Mouse (Mus musculus): ENCODE measurements around the gene Rnf217. TPM values are rescaled to one million over a fixed set of nuclear protein-coding genes. Genes with fewer than 3 reads are reported as not detected.
A peak's percentile ranks its signal among the peaks of the same experiment; 100 is the strongest.

Rnf217 gene
- polyA plus RNA-seq (2015; fragmentation: Nextera tagmentation; extraction: Ambion mirVana) = 1.5 TPM in 2 replicates

DNA sequence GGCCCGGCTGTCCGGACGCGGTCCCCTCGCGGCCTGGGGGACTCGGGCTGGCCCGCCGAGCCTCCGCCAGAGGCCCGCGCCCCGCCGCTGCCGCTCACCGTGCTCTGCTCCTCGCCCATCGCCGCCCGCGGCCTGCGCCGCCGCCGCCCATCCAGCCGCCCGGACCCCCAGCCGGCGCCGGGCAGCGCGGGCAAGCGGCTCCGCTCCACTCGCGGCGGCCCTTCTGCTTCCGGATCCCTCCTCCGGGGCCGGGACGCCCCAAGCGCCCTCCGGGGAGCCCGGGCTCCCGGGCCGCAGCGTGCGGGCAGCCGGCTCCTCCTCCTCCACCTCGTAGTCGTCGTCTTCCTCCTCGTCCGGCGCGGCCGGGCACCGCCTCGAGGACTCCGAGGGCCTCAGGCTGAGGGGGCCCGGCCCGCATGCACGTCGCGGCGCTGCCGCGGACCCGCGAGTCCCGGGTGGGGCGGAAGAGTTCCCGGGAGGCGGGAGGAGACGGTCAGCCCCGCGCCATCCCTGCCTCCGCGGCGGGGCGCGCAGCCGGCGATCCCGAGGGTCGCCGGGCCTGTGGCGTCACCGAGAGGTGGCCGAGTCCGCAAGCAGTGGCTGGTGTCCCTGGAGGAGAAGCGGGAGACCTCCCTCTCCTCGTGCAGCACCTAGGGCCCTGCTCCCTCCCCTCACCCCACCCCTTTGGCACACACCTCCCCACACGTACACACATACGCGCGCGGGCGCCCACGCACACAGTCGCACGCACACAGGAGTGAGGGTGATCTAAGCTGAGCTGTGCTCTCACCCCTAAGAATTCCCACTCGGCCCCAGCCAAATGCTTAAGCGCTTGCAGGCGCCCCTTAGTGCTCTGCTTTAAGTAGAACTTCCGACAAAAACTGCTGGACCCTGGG lies at the start of gene Rnf217:
Gene Rnf217, minus strand, starts transcription at position 119 of the 896 bp plus-strand sequence.
- Histone ChIP-seq H3K9me3 (replicated peaks) (no peaks in the 10 kb centered on the region), H3K27me3 (no peaks in the 10 kb centered on the region), H3K9ac (peak within 1 kb of the TSS; percentile 92), H3K27ac (peak within 1 kb of the TSS; percentile 55), H3K4me2 (peak within 1 kb of the TSS; percentile 76), H3K36me3 (ENCODE audit: poor library complexity, severe bottlenecking) (no peaks in the 10 kb centered on the region), H3K4me3 (peak within 1 kb of the TSS; percentile 81), H3K4me1 (peaks cover 30% of the 10 kb centered on the region)
- under 1% methylated on average over 96 of the region's 106 CpGs for WGBS
- peak; percentile 86 for ATAC-seq

DNA sequence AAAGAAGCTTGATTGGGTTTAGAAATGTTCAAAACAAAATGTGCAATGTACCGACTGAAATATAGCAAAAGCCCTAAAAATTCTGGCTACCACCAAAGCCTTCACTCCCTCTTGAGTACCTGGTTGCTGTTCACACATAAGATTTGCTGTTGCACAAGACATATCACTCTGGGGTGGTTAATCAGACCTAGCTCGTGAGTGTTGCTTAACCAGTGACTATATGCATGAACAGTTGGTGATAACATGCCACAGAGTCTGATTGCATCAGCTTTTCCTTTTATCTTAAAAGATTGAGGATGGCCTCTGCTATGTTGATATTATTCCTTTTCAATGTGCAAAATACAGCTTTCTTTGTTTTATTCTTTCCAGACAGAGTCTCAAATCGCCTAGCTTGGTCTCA lies 38.3 kb upstream of the Rnf217 start:
- WGBS = 87% methylated on average over 3 of the region's 3 CpGs
- H3K27ac ChIP-seq = no peak overlapping the region
- H3K9ac ChIP-seq = no peak overlapping the region
- H3K4me2 ChIP-seq = no peak overlapping the region
- no peak for ATAC-seq
- 0 out of 2 replicates have a peak, but pooled peaks cover 3% of the 10 kb centered on the region for H3K4me1 ChIP-seq
- no peak overlapping the region for H3K4me3 ChIP-seq
- H3K9me3 ChIP-seq (replicated peaks) = no peaks in the 10 kb centered on the region
- H3K27me3 ChIP-seq = peaks cover 10% of the 10 kb centered on the region; the same call in 1 of the 2 replicates
- no peaks in the 10 kb centered on the region for H3K36me3 ChIP-seq (ENCODE audit: poor library complexity, severe bottlenecking)

DNA sequence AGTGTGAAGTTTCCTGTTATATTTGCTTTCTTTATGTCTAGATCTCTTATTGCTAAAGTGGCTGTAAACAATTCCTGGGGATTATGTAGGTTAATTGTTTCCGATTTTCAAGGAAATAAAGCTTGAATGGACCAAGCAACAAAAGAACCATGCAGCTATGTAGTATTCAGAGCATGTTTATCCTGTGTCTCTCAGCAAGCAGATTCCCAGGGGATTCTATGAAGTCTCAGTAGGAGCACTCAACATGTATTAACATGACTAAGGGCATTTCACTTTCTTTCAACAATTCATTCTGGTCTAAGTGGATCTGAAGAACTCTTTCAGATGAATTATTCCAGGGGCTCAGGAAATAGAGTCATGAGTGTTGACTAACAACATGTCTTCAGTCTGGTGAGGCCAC lies 37.1 kb upstream of the Rnf217 start:
- WGBS = 12% methylated on average over 1 of the region's 1 CpGs
- Histone ChIP-seq H3K4me1 (0 out of 2 replicates have a peak, but pooled peaks cover 3% of the 10 kb centered on the region), H3K9ac (no peak overlapping the region), H3K27me3 (peaks cover 10% of the 10 kb centered on the region; the same call in 1 of the 2 replicates), H3K36me3 (ENCODE audit: poor library complexity, severe bottlenecking) (no peaks in the 10 kb centered on the region), H3K4me2 (no peak overlapping the region), H3K4me3 (no peak overlapping the region), H3K9me3 (replicated peaks) (no peaks in the 10 kb centered on the region), H3K27ac (no peak overlapping the region)
- ATAC-seq = no peak

DNA sequence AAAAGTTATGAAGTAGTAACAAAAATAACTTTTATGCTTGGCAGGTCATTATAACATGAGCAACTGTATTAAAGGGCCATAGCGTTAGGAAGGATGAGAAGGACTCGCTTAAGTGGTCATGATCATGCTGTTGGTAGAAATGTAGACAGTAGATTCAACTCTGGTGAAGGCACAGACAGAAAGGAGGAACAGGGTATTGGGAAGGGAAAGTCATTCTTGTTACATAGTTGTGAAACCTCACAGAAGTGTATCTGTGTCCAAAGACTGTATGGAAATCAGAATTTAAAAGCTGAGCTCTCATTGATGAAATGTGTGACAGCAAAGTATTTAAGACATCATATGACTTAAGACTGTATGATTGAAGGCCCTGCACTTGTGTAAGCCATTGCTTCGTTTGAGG lies 26.1 kb upstream of the Rnf217 start:
- Histone ChIP-seq H3K9me3 (replicated peaks) (no peaks in the 10 kb centered on the region), H3K4me2 (no peak overlapping the region), H3K27ac (no peak overlapping the region), H3K4me3 (no peak overlapping the region), H3K9ac (no peak overlapping the region), H3K27me3 (no peaks in the 10 kb centered on the region), H3K4me1 (no peaks in the 10 kb centered on the region), H3K36me3 (ENCODE audit: poor library complexity, severe bottlenecking) (no peaks in the 10 kb centered on the region)
- 85% methylated on average over 3 of the region's 3 CpGs for WGBS
- no peak for ATAC-seq

DNA sequence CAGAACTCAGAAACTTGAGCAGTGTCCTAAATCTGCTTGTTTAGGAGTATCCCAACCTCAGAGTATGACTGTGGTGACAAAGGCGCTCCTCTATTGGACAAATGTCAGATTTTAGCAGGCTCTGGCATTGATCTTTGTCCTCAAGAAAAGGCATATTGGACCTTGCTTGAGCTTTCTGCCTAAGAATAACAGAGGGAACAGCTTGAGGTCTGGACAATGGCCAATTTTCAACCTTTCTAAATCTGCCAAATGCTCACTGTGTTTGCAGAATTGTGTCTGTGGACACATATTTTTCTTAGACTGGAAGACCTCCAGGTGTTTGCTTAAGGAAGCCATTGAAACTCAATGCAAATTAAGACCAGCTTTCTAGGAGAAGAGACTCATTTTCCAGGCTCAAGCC lies 23.0 kb upstream of the Rnf217 start:
- H3K9me3 ChIP-seq (replicated peaks) = no peaks in the 10 kb centered on the region
- ATAC-seq = no peak
- H3K27me3 ChIP-seq = no peaks in the 10 kb centered on the region
- H3K4me2 ChIP-seq = no peak overlapping the region
- no peak overlapping the region for H3K9ac ChIP-seq
- 71% methylated on average over 1 of the region's 1 CpGs for WGBS
- no peaks in the 10 kb centered on the region for H3K36me3 ChIP-seq (ENCODE audit: poor library complexity, severe bottlenecking)
- H3K4me3 ChIP-seq = no peak overlapping the region
- H3K4me1 ChIP-seq = no peaks in the 10 kb centered on the region
- no peak overlapping the region for H3K27ac ChIP-seq

DNA sequence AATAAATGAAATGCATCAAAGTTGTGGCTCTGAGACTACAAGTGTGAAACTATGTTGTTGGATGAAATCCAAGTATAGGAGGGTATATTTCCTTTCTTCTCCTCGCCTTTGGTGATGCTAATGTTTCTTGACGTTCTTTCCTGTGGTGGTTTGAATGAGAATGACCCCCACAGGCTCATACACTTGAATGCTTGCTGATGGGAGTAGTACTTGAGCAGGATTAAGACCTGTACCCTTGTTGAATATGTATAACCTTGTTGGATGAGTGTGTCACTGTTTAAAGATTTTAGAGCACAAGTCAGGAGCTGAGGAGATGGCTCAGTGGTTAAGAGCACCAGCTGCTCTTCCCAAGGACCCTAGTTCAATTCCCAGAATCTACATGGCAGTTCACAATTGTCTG lies 6.4 kb upstream of the Rnf217 start:
- ATAC-seq = no peak
- no peaks in the 10 kb centered on the region for H3K9me3 ChIP-seq (replicated peaks)
- no peak overlapping the region for H3K27ac ChIP-seq
- no peaks in the 10 kb centered on the region for H3K36me3 ChIP-seq (ENCODE audit: poor library complexity, severe bottlenecking)
- no peak overlapping the region for H3K9ac ChIP-seq
- no peaks in the 10 kb centered on the region for H3K4me1 ChIP-seq
- H3K4me3 ChIP-seq = no peak overlapping the region
- H3K4me2 ChIP-seq = no peak overlapping the region
- 39% methylated on average over 2 of the region's 2 CpGs for WGBS
- H3K27me3 ChIP-seq = no peaks in the 10 kb centered on the region

DNA sequence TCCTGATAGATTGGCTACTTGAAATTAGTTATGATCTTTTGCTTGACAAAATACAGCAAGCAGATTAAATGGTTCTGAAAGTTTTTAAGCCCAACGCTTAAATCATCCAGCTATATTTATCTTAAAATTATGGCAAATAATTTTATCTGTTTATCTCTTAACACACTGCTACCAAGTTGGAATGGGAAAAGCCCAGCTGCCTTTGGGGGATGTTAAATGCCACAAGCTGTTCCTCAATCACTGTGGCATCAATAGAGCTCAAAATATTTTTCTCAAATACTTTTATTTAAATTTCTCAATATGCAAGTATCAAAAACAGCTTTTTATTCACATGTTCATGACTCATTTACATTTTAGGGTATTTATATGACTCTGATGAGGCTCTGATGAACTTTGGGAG lies 5.1 kb upstream of the Rnf217 start:
- no peaks in the 10 kb centered on the region for H3K27me3 ChIP-seq
- ATAC-seq = no peak
- H3K27ac ChIP-seq = no peak overlapping the region
- no peaks in the 10 kb centered on the region for H3K36me3 ChIP-seq (ENCODE audit: poor library complexity, severe bottlenecking)
- no peaks in the 10 kb centered on the region for H3K9me3 ChIP-seq (replicated peaks)
- peaks cover 5% of the 10 kb centered on the region; the same call in 1 of the 2 replicates for H3K4me1 ChIP-seq
- H3K9ac ChIP-seq = no peak overlapping the region
- no peak overlapping the region for H3K4me2 ChIP-seq
- H3K4me3 ChIP-seq = no peak overlapping the region
- WGBS = 93% methylated on average over 1 of the region's 1 CpGs

DNA sequence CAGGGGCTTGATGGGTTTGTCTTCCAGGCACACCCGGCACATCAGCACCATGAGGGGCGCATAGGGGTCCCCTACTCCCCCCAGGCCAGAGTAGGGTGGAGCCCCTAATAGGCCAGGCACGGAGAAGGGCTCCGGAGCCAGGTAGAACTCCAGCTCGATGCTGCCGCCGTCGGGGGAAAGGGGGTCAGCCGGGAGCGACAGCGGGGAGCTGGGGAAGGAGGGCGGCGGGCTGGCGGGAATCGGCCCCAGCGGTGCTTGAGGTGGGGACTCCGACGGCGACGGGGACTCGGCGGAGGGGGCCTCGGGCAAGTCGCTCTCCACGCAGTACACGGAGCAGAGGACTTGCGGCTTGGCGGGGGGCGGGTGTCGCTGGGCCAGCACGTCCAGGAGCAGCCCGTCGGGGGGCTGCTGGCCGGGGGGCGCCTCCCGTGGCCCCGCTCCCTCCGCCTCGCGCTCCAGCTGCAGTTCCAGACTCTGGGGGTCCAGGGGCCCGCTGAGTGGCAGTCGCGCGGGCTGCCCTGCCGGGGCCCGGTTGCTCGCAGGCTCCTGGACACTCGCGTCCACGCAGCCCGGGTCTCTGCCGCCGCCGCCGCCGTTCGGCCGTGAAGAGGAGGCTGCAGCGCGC lies 431 bp downstream of the Rnf217 start:
- Histone ChIP-seq H3K9ac (peak overlapping the region; percentile 92), H3K4me1 (peaks cover 30% of the 10 kb centered on the region), H3K9me3 (replicated peaks) (no peaks in the 10 kb centered on the region), H3K36me3 (ENCODE audit: poor library complexity, severe bottlenecking) (no peaks in the 10 kb centered on the region), H3K4me3 (peak overlapping the region; percentile 81), H3K27me3 (no peaks in the 10 kb centered on the region), H3K4me2 (peak overlapping the region; percentile 76), H3K27ac (peak overlapping the region; percentile 55)
- WGBS = 2% methylated on average over 48 of the region's 60 CpGs
- ATAC-seq = peak; percentile 63

DNA sequence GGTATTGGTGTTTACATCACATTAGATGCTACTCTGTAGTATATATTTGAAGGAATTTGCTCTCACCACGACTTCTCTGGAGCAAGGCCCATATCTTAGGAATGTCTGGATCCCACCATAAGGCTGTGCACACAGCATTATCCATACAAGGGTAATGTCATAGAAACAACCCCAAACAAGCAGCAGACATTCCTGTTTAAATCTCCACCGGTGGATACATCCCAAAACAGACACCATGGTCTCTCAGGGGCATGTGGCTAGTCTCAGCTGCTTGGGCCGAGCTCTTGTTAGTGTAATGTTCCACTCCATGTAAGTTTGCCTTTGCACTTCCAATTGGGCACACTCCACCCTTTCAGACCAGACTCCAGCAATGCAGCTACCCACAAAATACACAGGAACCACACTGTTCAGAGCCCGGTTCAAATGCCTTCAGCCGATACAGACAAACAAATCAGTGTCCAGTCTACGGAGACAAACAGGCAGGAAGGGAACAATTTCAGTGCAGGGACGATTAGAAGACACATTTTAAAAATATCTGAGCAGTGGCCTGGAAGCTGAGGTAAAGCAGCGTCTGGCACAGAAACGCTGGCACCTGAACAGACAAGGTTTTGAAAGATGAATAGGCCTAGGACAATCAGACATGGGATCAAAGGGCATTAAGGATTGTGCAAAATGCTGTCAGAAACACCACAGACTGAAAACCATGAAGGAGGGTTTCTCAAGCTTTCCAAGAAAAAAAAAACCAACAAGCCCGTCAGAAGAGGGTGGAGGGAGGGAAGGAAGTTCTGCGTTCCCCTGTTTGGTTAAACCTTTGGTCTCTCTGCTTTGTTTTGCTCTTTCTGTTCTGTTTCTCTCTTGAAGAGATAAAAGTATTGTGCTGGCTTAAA lies 1.8 kb downstream of the Rnf217 start:
- no peaks in the 10 kb centered on the region for H3K27me3 ChIP-seq
- H3K4me3 ChIP-seq = peak overlapping the region; percentile 81
- H3K4me1 ChIP-seq = peaks cover 30% of the 10 kb centered on the region
- WGBS = 20% methylated on average over 11 of the region's 11 CpGs
- ATAC-seq = no peak
- no peaks in the 10 kb centered on the region for H3K36me3 ChIP-seq (ENCODE audit: poor library complexity, severe bottlenecking)
- peak overlapping the region; percentile 92 for H3K9ac ChIP-seq
- no peaks in the 10 kb centered on the region for H3K9me3 ChIP-seq (replicated peaks)
- peak overlapping the region; percentile 40; the same call in 1 of the 2 replicates for H3K27ac ChIP-seq
- H3K4me2 ChIP-seq = peak overlapping the region; percentile 76

DNA sequence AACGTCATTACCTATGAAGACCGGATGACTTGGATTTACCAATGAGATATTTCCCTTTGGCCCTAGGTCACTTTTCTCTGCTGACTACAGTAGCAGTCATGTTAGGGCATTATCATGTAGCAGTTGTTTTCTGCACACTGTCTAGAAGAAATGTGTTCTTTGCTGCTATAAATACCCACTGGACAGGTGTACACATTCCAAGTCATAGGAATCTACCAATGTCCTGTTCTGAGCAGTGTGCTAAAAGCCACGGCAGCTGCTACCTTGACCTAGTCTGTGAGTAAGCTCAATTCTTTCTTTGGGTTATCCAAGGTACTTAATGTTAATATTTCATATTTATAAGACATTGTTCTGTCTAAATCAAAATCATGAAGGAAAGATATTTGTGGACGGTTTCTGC lies 5.1 kb downstream of the Rnf217 start:
- Histone ChIP-seq H3K4me2 (no peak overlapping the region), H3K36me3 (ENCODE audit: poor library complexity, severe bottlenecking) (no peaks in the 10 kb centered on the region), H3K4me3 (no peak overlapping the region), H3K27me3 (no peaks in the 10 kb centered on the region), H3K9me3 (replicated peaks) (no peaks in the 10 kb centered on the region), H3K27ac (no peak overlapping the region), H3K9ac (no peak overlapping the region), H3K4me1 (peaks cover 25% of the 10 kb centered on the region)
- ATAC-seq = no peak
- WGBS = 96% methylated on average over 4 of the region's 4 CpGs

DNA sequence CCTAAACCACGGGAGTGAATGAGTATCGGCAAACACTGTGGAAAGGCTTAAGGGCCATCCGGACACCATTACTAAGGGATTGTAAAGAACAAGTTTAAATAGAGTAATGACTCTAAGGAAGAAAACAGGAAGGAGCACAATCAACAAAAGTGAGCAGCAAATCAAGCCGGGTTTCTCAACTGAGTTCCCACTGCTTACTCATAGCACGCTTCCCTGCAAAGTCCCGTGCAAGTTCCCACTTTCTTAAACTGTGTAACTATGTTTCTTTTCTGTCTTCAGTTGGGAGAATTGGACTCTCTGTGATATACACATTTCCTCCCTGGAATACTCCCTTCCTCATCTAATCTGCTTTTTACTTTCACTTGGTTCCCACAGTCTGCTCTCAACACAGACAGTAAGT lies 8.9 kb downstream of the Rnf217 start:
- no peak for ATAC-seq
- H3K9me3 ChIP-seq (replicated peaks) = no peaks in the 10 kb centered on the region

More for the DNA sequence above, 8.9 kb downstream of the Rnf217 start:
- Histone ChIP-seq H3K9ac (no peak overlapping the region), H3K4me3 (no peak overlapping the region), H3K4me2 (no peak overlapping the region), H3K4me1 (peaks cover 8% of the 10 kb centered on the region), H3K27ac (no peak overlapping the region), H3K36me3 (ENCODE audit: poor library complexity, severe bottlenecking) (no peaks in the 10 kb centered on the region), H3K27me3 (no peaks in the 10 kb centered on the region)
- WGBS = 99% methylated on average over 6 of the region's 6 CpGs

Measured in forebrain, embryonic 13.5 days (tissue).